Mouse (Mus musculus) lung, postnatal 0 days (tissue): ENCODE results near the gene Tyk2.
A peak's percentile ranks its signal among the peaks of the same experiment; 100 is the strongest.

Source experiments
- CTCF ChIP-seq: IDR thresholded peaks from 2 replicates; pipeline ENCODE4 v1.5.1; 2016; ENCODE audit warnings: antibody characterized with exemption, mild to moderate bottlenecking
- EP300 ChIP-seq: IDR thresholded peaks from 2 replicates; pipeline ENCODE4 v1.6.1; 2016; ENCODE audit warnings: antibody characterized with exemption, mild to moderate bottlenecking, control low read depth

DNA sequence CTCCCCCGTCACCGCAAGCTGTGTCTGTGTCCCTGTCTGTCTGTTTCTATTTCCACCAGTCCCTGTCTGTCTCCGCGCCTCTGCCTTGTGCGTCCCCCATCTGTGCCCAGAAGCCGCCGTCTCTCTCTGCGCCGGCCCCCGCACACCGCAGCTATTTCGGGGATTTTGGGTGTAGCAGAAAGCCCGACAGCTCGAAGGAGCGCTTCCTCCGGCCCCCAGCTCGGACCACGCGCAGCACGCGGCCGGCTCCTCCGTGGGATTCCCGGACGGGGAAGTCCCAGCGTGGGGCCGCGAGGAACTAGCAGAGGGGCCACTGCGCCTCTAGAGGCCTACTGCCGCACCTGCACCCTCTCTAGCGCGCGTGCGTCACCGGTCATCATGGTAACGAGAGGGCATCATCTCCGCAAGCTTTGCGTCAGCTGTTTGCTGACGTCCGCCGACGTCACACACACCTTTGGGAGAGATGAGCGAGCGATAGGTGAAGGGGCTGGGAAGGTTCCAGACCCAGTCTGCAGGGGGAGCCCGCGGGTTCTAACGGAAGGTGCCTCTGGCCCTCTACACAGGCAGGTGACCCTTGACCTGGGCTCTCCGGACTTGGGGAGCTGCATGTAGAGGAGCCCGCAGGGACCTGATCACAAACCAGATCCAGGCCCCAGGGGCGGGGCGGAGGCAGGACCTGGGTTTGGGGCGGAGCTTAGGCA lies 30.3 kb upstream of the Tyk2 start:
- peak; percentile 96 for TF ChIP-seq CTCF
- no peak for TF ChIP-seq EP300
